Mouse (Mus musculus) liver, embryonic 14.5 days (tissue): ENCODE results near the gene Foxj3.

Experiments used
- CTCF ChIP-seq: IDR thresholded peaks from 2 replicates; pipeline ENCODE4 v1.5.1; 2016; ENCODE audit warnings: antibody characterized with exemption, low read depth, control low read depth
- EP300 ChIP-seq: IDR thresholded peaks from 2 replicates; pipeline ENCODE4 v1.6.1; 2016; ENCODE audit warnings: antibody characterized with exemption, low read depth

- TF ChIP-seq CTCF (no peak), EP300 (no peak)
Observed at GRCm38 (mm10) chr4:119662151-119662550, 125.3 kb downstream of the Foxj3 start.
